Mouse (Mus musculus) hindbrain, postnatal 0 days (tissue): ENCODE measurements around the gene Vnn3. TPM values are rescaled to one million over a fixed set of nuclear protein-coding genes. Genes with fewer than 3 reads are reported as not detected.

ENCODE experiments used
- ATAC-seq: fragments of 200-750 bp; cut with Nextera tagmentation; 2 replicates; pipeline ENCODE4 v1.8.0; 2017; ENCODE audit warnings: mild to moderate bottlenecking, moderate TSS enrichment, moderate library complexity
- DNase-seq: peaks from one replicate; pipeline ENCODE4 v3.0.0-alpha.2; 2015; ENCODE audit warnings: low spot score
- H3K27ac ChIP-seq: fragments of 300-500 bp; sonication (generic); 2 replicates; pipeline ENCODE4 v1.5.1; 2014; ENCODE audit warnings: mild to moderate bottlenecking
- H3K27me3 ChIP-seq: fragments of 300-500 bp; sonication (generic); 2 replicates; pipeline ENCODE4 v1.6.1; 2014; ENCODE audit warnings: low read length, mixed read lengths; ENCODE audit not compliant: insufficient read depth
- H3K36me3 ChIP-seq: fragments of 300-500 bp; sonication (generic); 2 replicates; pipeline ENCODE4 v1.6.1; 2014; ENCODE audit warnings: low read length, mixed read lengths; ENCODE audit not compliant: insufficient read depth
- H3K4me1 ChIP-seq: fragments of 300-500 bp; sonication (generic); 2 replicates; pipeline ENCODE4 v1.6.1; 2014; ENCODE audit warnings: antibody characterized with exemption, low read length, mixed read lengths; ENCODE audit not compliant: insufficient read depth
- H3K4me2 ChIP-seq: fragments of 300-500 bp; sonication (generic); 2 replicates; pipeline ENCODE4 v1.6.1; 2014; ENCODE audit warnings: low read depth, mild to moderate bottlenecking, low read length, moderate library complexity, mixed read lengths
- H3K4me3 ChIP-seq: fragments of 300-500 bp; sonication (generic); 2 replicates; pipeline ENCODE4 v1.5.1; 2014; ENCODE audit warnings: low read length
- H3K9ac ChIP-seq: fragments of 300-500 bp; sonication (generic); replicated peaks from 2 replicates; pipeline ENCODE4 v1.6.1; 2014; ENCODE audit warnings: mild to moderate bottlenecking, low read length, moderate library complexity, mixed read lengths
- H3K9me3 ChIP-seq: fragments of 300-500 bp; sonication (generic); 2 replicates; pipeline ENCODE4 v1.6.1; 2016; ENCODE audit warnings: low read length, mixed read lengths
- CTCF ChIP-seq: IDR thresholded peaks from 2 replicates; pipeline ENCODE4 v1.5.1; 2016; ENCODE audit warnings: antibody characterized with exemption, control low read depth, low read depth
- WGBS: fragments of 180-500 bp; shearing (Covaris S2); extraction: QIAGEN DNeasy Blood & Tissue Kit; methylation state at CpG from one replicate; pipeline ENCODE4 v1.1.7; 2014; 5-methylcytosine and 5-hydroxymethylcytosine counted together
- polyA plus RNA-seq: library from polyadenylated mRNA; unstranded; fragments of >200 nt; fragmentation: Nextera tagmentation; extraction: Ambion mirVana; gene quantifications from 2 replicates; pipeline ENCODE4 v1.2.1, GENCODE M21; 2015
- total RNA-seq: library from RNA; depleted of rRNA; stranded (reverse); fragments of >200 nt; gene quantifications from 2 replicates; pipeline ENCODE4 v1.2.3, GENCODE M21; 2014; rRNA removed

Vnn3 gene
- total RNA-seq: 0.11 and 0.16 TPM in 2 replicates
- 0.10 TPM in 1 of 2 replicates, not detected in the other for polyA plus RNA-seq

- H3K4me2 ChIP-seq: no peak within 1 kb of the TSS
- no peaks in the 10 kb centered on the region for H3K4me1 ChIP-seq
- no peak within 1 kb of the TSS for H3K9ac ChIP-seq
- no peak within 1 kb of the TSS for H3K4me3 ChIP-seq
- no peaks in the 10 kb centered on the region for H3K9me3 ChIP-seq
- no peak within 1 kb of the TSS for H3K27ac ChIP-seq
- no peak for TF ChIP-seq CTCF
- 66% methylated on average over 4 of the region's 4 CpGs for WGBS
- no peaks in the 10 kb centered on the region for H3K27me3 ChIP-seq
- no peak for ATAC-seq
- DNase-seq: no peak
- H3K36me3 ChIP-seq: no peaks in the 10 kb centered on the region
Measured at GRCm38 (mm10) chr10:23851228-23851912, at the start of gene Vnn3. TSS of gene Vnn3 (plus strand) at chr10:23851462.

- Histone ChIP-seq H3K4me3 (no peak overlapping the region), H3K27me3 (no peaks in the 10 kb centered on the region), H3K9me3 (no peaks in the 10 kb centered on the region), H3K9ac (no peak overlapping the region), H3K4me2 (no peak overlapping the region), H3K36me3 (peaks cover 26% of the 10 kb centered on the region), H3K27ac (no peak overlapping the region), H3K4me1 (no peaks in the 10 kb centered on the region)
- 74% methylated on average over 3 of the region's 3 CpGs for WGBS
- no peak for TF ChIP-seq CTCF
- no peak for DNase-seq
- ATAC-seq: no peak
Measured at GRCm38 (mm10) chr10:23802911-23803310, 48.4 kb upstream of the Vnn3 start.

- H3K9me3 ChIP-seq: no peaks in the 10 kb centered on the region
- no peak for ATAC-seq
Measured at GRCm38 (mm10) chr10:23804665-23805064, 46.6 kb upstream of the Vnn3 start.

GRCm38 (mm10) chr10:23806201-23806600 lies 45.1 kb upstream of the Vnn3 start:
- no peak overlapping the region for H3K4me2 ChIP-seq
- ATAC-seq (no peak), DNase-seq (no peak)
- H3K4me3 ChIP-seq: no peak overlapping the region
- no peaks in the 10 kb centered on the region for H3K27me3 ChIP-seq
- no peaks in the 10 kb centered on the region for H3K9me3 ChIP-seq
- no peak overlapping the region for H3K9ac ChIP-seq
- no peak overlapping the region for H3K27ac ChIP-seq
- no peaks in the 10 kb centered on the region for H3K4me1 ChIP-seq
- 34% methylated on average over 4 of the region's 4 CpGs for WGBS
- TF ChIP-seq CTCF: no peak
- peaks cover 26% of the 10 kb centered on the region for H3K36me3 ChIP-seq

More at GRCm38 (mm10) chr10:23804665-23805064, 46.6 kb upstream of the Vnn3 start:
- Histone ChIP-seq H3K4me3 (no peak overlapping the region), H3K9ac (no peak overlapping the region), H3K4me1 (no peaks in the 10 kb centered on the region), H3K4me2 (no peak overlapping the region), H3K27me3 (no peaks in the 10 kb centered on the region), H3K36me3 (peaks cover 26% of the 10 kb centered on the region), H3K27ac (no peak overlapping the region)
- TF ChIP-seq CTCF: no peak
- no peak for DNase-seq
- WGBS: 62% methylated on average over 3 of the region's 3 CpGs

- 77% methylated on average over 8 of the region's 12 CpGs for WGBS
- peak; percentile 91 for TF ChIP-seq CTCF
- H3K4me1 ChIP-seq: no peaks in the 10 kb centered on the region
- DNase-seq (peak; percentile 84), ATAC-seq (peak; percentile 74)
- H3K4me3 ChIP-seq: no peak overlapping the region
- H3K27ac ChIP-seq: no peak overlapping the region
- peaks cover 5% of the 10 kb centered on the region; the same call in 1 of the 2 replicates for H3K36me3 ChIP-seq
- no peaks in the 10 kb centered on the region for H3K9me3 ChIP-seq
- no peak overlapping the region for H3K4me2 ChIP-seq
- no peak overlapping the region for H3K9ac ChIP-seq
- no peaks in the 10 kb centered on the region for H3K27me3 ChIP-seq
Measured at GRCm38 (mm10) chr10:23811635-23812437, 39.4 kb upstream of the Vnn3 start.

GRCm38 (mm10) chr10:23812438-23812759 lies 38.9 kb upstream of the Vnn3 start:
- Histone ChIP-seq H3K27ac (no peak overlapping the region), H3K4me2 (no peak overlapping the region), H3K9me3 (no peaks in the 10 kb centered on the region), H3K9ac (no peak overlapping the region), H3K27me3 (no peaks in the 10 kb centered on the region), H3K36me3 (peaks cover 5% of the 10 kb centered on the region; the same call in 1 of the 2 replicates), H3K4me1 (no peaks in the 10 kb centered on the region), H3K4me3 (no peak overlapping the region)
- no peak for TF ChIP-seq CTCF
- ATAC-seq (peak; percentile 58), DNase-seq (no peak)
